Mouse (Mus musculus) testis, adult 2 months (tissue): Measurements from ENCODE around the gene Upk3bl.

ENCODE experiments used
- CTCF ChIP-seq: fragments of 200-500 bp; IDR thresholded peaks from 2 replicates; pipeline ENCODE4 v1.5.1; 2012; ENCODE audit warnings: low read depth, mild to moderate bottlenecking, inconsistent platforms, low read length, moderate library complexity; ENCODE audit not compliant: control insufficient read depth, insufficient read depth, insufficient replicate concordance
- POLR2A ChIP-seq: fragments of 200-500 bp; IDR thresholded peaks from 2 replicates; pipeline ENCODE4 v1.6.1; 2012; ENCODE audit warnings: low read depth, mild to moderate bottlenecking, inconsistent platforms, low read length, moderate library complexity; ENCODE audit not compliant: control insufficient read depth

DNA sequence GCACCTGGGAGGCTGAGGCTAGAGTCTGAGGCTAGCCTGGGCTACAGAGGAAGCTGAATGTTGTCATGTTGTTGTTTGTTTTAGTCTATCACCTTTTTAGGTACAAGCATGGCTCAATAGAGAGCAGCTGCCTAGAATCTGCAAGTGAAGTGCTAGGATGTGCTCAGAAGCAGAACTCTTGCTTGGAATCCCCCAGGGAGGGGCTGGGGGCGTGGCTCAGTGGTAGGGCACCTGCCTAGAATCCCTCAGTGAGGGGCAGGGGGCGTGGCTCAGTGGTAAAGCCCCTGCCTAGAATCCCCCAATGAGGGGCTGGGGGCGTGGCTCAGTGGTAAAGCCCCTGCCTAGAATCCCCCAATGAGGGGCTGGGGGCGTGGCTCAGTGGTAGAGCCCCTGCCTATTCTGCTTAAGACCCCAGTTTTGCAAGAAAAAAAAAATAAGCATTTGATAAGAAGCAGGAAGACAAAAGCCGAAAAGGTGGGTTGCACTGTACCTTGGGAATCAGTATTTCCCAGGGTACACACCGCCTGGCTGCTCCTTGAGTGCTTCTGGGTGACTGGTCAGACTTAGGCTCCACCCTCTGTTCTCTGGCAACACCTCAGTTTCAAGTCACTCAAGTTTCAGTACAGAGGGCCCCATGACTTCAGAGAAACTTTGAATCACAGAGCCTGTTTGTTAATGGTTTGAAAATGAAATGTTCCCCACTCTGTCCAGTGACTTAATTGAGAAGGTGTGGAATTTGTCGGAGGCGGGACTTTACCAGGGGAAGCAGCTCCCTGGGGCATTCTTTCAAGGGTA, 1.2 kb upstream of the Upk3bl start:
- TF ChIP-seq CTCF (no peak), POLR2A (no peak)
